Mouse (Mus musculus): ENCODE measurements around the gene Tnpo1. TPM values are rescaled to one million over a fixed set of nuclear protein-coding genes. Genes with fewer than 3 reads are reported as not detected.
"Not testable (repeated sequence)": the region's sequence is repeated elsewhere in the genome, so short reads cannot be mapped to it uniquely, and the experiment has no call there.

The Tnpo1 gene
- polyA plus RNA-seq, 1 experiment = 36.0 TPM

DNA sequence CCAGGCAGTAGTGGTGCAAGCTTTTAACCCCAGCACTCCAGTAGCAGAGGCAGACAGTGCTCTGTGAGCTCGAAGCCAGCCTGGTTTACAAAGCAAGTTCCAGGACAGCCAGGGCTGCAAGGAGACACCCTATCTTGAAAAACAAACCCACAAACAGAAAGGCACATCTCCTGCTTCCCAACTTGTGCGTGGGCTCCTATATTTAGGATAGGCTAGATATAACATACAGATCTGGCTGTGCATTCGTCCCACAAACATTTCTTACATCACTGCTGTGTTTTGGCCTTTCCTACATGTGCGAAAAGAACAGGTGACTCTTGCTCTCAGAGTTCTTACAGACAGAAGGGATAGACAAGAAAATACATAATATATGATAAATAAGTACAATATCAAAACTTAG, 100.6 kb downstream of the Tnpo1 start:
- H3K36me3 ChIP-seq (ENCODE audit: control insufficient read depth, insufficient read depth) = no peaks in the 10 kb centered on the region
- H3K4me2 ChIP-seq (ENCODE audit: low read depth) = no peak overlapping the region
- no peak overlapping the region for H3ac ChIP-seq (ENCODE audit: control insufficient read depth, insufficient read length)
- H3K4me3 ChIP-seq = no peak overlapping the region
- H3K27me3 ChIP-seq (ENCODE audit: control insufficient read depth, insufficient read depth, insufficient read length) = no peaks in the 10 kb centered on the region
- H3K79me2 ChIP-seq (ENCODE audit: control insufficient read depth, insufficient read depth) = no peaks in the 10 kb centered on the region
- TF ChIP-seq MYOG (IDR thresholded peaks at IDR 0.05; ENCODE audit: control insufficient read depth in 1 of 3, insufficient read depth in 1 of 3, insufficient read length in 2 of 3, low read depth in 2 of 3) (no peak), POLR2A (IDR thresholded peaks at IDR 0.05; ENCODE audit: insufficient read length, low read depth) (no peak), USF1 (IDR thresholded peaks at IDR 0.05; ENCODE audit: low read depth) (no peak), SRF (IDR thresholded peaks at IDR 0.05; ENCODE audit: control insufficient read depth, insufficient read length, low read depth) (no peak), TCF12 (IDR thresholded peaks at IDR 0.05; ENCODE audit: insufficient read depth, poor library complexity, severe bottlenecking) (no peak), CEBPB (IDR thresholded peaks at IDR 0.05; ENCODE audit: insufficient read depth, poor library complexity, severe bottlenecking) (no peak), REST (IDR thresholded peaks at IDR 0.05; ENCODE audit: insufficient read depth, insufficient read length) (no peak), E2F4 (IDR thresholded peaks at IDR 0.05; ENCODE audit: insufficient read depth) (no peak), MAX (IDR thresholded peaks at IDR 0.05; ENCODE audit: low read depth) (no peak), POLR2AphosphoS2 (IDR thresholded peaks at IDR 0.05; ENCODE audit: insufficient read length, low read depth) (no peak), TCF3 (IDR thresholded peaks at IDR 0.05; ENCODE audit: insufficient read length, low read depth) (no peak), MYOD1 (IDR thresholded peaks at IDR 0.05; ENCODE audit: control insufficient read depth in 1 of 3, insufficient read length in 2 of 3, low read depth in 2 of 3) (no peak)

- H3K36me3 ChIP-seq (ENCODE audit: control insufficient read depth, insufficient read depth) = no peaks in the 10 kb centered on the region
- TF ChIP-seq E2F4 (IDR thresholded peaks at IDR 0.05; ENCODE audit: insufficient read depth) = no peak
- TF ChIP-seq MYOD1 (IDR thresholded peaks at IDR 0.05; ENCODE audit: control insufficient read depth in 1 of 3, insufficient read length in 2 of 3, low read depth in 2 of 3) = no peak
- no peak for TF ChIP-seq POLR2A (IDR thresholded peaks at IDR 0.05; ENCODE audit: insufficient read length, low read depth)
- no peak overlapping the region for H3ac ChIP-seq (ENCODE audit: control insufficient read depth, insufficient read length)
- no peak overlapping the region for H3K4me3 ChIP-seq
- no peak overlapping the region for H3K4me2 ChIP-seq (ENCODE audit: low read depth)
- H3K79me2 ChIP-seq (ENCODE audit: control insufficient read depth, insufficient read depth) = peaks cover 4% of the 10 kb centered on the region
- H3K27me3 ChIP-seq (ENCODE audit: control insufficient read depth, insufficient read depth, insufficient read length) = no peaks in the 10 kb centered on the region
Observed at GRCm38 (mm10) chr13:98819094-98819493, 107.1 kb downstream of the Tnpo1 start.

- H3K36me3 ChIP-seq (ENCODE audit: control insufficient read depth, insufficient read depth) = no peaks in the 10 kb centered on the region
Observed at GRCm38 (mm10) chr13:98818205-98818604, 108.0 kb downstream of the Tnpo1 start.

DNA sequence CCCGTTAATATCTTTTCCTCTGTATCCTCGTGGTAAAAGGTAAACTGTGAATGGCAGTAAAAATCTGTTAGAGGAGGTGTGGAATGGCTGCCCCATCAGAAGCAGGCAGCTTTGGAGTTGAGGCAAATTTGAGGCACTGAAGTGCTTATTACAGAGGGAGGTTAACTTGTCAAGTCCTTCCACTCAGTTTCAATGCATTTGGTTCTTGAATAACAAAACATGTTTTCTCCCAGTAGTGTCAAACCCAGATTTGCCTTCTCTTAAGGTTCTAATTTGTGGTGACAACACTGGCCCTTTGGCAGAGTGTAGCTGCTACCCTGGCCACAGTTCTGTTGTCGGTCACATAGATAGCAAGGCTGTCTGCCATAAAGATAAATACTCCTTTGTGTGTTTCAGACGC, 108.4 kb downstream of the Tnpo1 start:
- H3K36me3 ChIP-seq (ENCODE audit: control insufficient read depth, insufficient read depth) = no peaks in the 10 kb centered on the region
- TF ChIP-seq REST (IDR thresholded peaks at IDR 0.05; ENCODE audit: insufficient read depth, insufficient read length) (no peak), POLR2A (IDR thresholded peaks at IDR 0.05; ENCODE audit: insufficient read length, low read depth) (no peak), MYOG (IDR thresholded peaks at IDR 0.05; ENCODE audit: control insufficient read depth in 1 of 3, insufficient read depth in 1 of 3, insufficient read length in 2 of 3, low read depth in 2 of 3) (no peak), TCF12 (IDR thresholded peaks at IDR 0.05; ENCODE audit: insufficient read depth, poor library complexity, severe bottlenecking) (no peak), E2F4 (IDR thresholded peaks at IDR 0.05; ENCODE audit: insufficient read depth) (no peak), USF1 (IDR thresholded peaks at IDR 0.05; ENCODE audit: low read depth) (no peak), SRF (IDR thresholded peaks at IDR 0.05; ENCODE audit: control insufficient read depth, insufficient read length, low read depth) (no peak), TCF3 (IDR thresholded peaks at IDR 0.05; ENCODE audit: insufficient read length, low read depth) (no peak), MYOD1 (IDR thresholded peaks at IDR 0.05; ENCODE audit: control insufficient read depth in 1 of 3, insufficient read length in 2 of 3, low read depth in 2 of 3) (no peak), POLR2AphosphoS2 (IDR thresholded peaks at IDR 0.05; ENCODE audit: insufficient read length, low read depth) (no peak), CEBPB (IDR thresholded peaks at IDR 0.05; ENCODE audit: insufficient read depth, poor library complexity, severe bottlenecking) (no peak), MAX (IDR thresholded peaks at IDR 0.05; ENCODE audit: low read depth) (no peak)
- H3K4me2 ChIP-seq (ENCODE audit: low read depth) = no peak overlapping the region
- H3K27me3 ChIP-seq (ENCODE audit: control insufficient read depth, insufficient read depth, insufficient read length) = no peaks in the 10 kb centered on the region
- no peak overlapping the region for H3ac ChIP-seq (ENCODE audit: control insufficient read depth, insufficient read length)
- H3K79me2 ChIP-seq (ENCODE audit: control insufficient read depth, insufficient read depth) = peaks cover 17% of the 10 kb centered on the region
- H3K4me3 ChIP-seq = no peak overlapping the region

More at GRCm38 (mm10) chr13:98818205-98818604, 108.0 kb downstream of the Tnpo1 start:
- Histone ChIP-seq H3ac (ENCODE audit: control insufficient read depth, insufficient read length) (no peak overlapping the region), H3K4me3 (no peak overlapping the region), H3K27me3 (ENCODE audit: control insufficient read depth, insufficient read depth, insufficient read length) (no peaks in the 10 kb centered on the region), H3K79me2 (ENCODE audit: control insufficient read depth, insufficient read depth) (peaks cover 13% of the 10 kb centered on the region), H3K4me2 (ENCODE audit: low read depth) (no peak overlapping the region)
- TF ChIP-seq E2F4 (IDR thresholded peaks at IDR 0.05; ENCODE audit: insufficient read depth) = no peak
- TF ChIP-seq USF1 (IDR thresholded peaks at IDR 0.05; ENCODE audit: low read depth) = no peak
- TF ChIP-seq TCF3 (IDR thresholded peaks at IDR 0.05; ENCODE audit: insufficient read length, low read depth) = no peak
- TF ChIP-seq SRF (IDR thresholded peaks at IDR 0.05; ENCODE audit: control insufficient read depth, insufficient read length, low read depth) = no peak
- TF ChIP-seq TCF12 (IDR thresholded peaks at IDR 0.05; ENCODE audit: insufficient read depth, poor library complexity, severe bottlenecking) = no peak

DNA sequence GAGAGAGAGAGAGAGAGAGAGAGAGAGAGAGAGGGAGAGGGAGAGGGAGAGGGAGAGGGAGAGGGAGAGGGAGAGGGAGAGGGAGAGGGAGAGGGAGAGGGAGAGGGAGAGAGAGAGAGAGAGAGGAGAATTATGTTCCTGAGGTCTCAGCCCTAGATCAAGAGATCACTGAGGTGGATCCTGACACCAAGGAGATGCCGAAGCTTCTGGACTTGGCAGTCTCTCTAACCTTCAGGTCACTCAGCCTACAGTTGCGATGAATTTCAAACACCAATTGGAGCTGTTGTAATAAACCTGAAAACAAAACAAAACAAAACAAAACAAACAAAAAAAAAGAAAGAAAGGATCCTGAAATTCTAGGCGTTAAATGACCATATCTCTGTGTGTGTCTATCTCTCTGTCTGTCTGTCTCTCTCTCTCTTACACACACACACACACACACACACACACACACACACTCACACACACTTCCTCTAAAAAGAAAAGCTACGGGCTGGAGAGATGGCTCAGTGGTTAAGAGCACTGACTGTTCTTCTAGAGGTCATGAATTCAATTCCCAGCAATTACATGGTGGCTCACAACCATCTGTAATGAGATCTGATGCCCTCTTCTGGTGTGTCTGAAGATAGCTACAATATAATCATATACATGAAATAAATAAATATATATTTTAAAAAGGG, 109.1 kb downstream of the Tnpo1 start:
- H3K4me2 ChIP-seq (ENCODE audit: low read depth); H3K4me3 ChIP-seq; H3ac ChIP-seq (ENCODE audit: control insufficient read depth, insufficient read length); H3K27me3 ChIP-seq (ENCODE audit: control insufficient read depth, insufficient read depth, insufficient read length); H3K36me3 ChIP-seq (ENCODE audit: control insufficient read depth, insufficient read depth): not testable (repeated sequence)
- peaks cover 24% of the 10 kb centered on the region for H3K79me2 ChIP-seq (ENCODE audit: control insufficient read depth, insufficient read depth)

Data from myocyte (in vitro differentiated cells).